Mouse (Mus musculus) embryo, embryonic 11 days (tissue): ENCODE measurements around the gene Ssh1.

Source experiments
- DNase-seq: peaks from one replicate; pipeline ENCODE4 v3.0.0-alpha.2; 2015

The Ssh1 gene

GRCm38 (mm10) chr5:113992339-113992831, 1.3 kb downstream of the Ssh1 start:
- DNase-seq: peak; percentile 41

DNA sequence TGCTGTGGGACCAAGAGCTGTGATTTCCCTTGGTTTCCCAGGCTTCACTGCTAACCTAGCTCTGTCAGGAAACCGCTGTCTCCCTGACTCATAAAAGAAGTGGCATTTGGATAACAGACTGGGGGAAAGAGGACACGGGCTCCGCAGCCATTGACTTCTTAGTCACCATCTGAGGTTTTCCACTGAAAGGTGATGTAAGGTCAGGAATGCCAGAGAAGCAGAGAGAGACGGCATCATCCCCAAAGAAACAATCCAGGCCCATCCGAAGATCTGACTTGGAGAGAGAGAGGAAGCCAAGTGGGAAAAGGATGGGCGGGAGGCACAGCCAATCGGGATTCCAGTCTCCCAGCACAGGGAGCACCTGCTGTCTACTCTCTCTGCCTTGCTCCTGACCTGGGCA, 2.6 kb downstream of the Ssh1 start:
- DNase-seq: no peak

DNA sequence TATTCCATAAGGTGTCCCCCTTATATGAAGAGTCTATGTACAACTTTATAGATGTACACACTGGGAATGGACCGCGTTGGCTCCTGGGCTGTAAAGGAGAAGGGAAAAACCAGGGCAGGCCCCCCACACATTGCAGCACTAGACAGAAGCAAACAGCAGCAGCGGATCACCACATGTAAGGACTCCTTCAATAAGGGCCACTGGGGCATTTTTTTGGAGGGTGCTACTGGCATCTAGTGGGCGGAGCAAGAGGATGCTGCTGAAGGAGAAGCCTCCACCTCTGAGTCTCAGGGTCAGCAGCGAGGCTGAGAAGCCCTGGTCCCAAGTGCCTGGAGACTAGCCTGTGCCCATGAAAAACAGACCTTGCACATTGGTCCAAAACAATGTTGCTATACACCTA, 3.1 kb downstream of the Ssh1 start:
- no peak for DNase-seq

GRCm38 (mm10) chr5:113989437-113990024, 4.2 kb downstream of the Ssh1 start:
- DNase-seq: no peak

- DNase-seq: peak; percentile 19
Observed at GRCm38 (mm10) chr5:113986182-113986961, 7.3 kb downstream of the Ssh1 start.

DNA sequence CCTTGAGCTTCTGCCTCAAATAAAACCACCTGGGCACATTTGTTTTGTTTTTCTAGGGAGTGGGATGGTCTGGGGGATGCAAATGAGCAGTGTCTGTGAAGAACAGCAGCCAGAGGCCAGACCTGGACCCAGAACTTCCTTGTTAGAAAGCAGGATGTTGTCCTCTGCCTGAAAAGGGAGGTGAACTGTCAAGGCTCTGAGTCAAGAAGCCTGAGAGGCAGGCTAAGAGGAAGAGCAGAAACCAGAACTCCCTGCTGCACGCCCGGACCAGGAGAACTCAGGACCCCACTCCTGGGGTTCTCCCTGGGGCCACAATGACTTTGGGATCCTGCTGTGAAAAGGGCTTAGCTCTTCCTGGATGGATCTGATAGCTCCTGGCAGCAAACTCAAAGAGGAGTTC, 8.0 kb downstream of the Ssh1 start:
- DNase-seq: no peak

DNA sequence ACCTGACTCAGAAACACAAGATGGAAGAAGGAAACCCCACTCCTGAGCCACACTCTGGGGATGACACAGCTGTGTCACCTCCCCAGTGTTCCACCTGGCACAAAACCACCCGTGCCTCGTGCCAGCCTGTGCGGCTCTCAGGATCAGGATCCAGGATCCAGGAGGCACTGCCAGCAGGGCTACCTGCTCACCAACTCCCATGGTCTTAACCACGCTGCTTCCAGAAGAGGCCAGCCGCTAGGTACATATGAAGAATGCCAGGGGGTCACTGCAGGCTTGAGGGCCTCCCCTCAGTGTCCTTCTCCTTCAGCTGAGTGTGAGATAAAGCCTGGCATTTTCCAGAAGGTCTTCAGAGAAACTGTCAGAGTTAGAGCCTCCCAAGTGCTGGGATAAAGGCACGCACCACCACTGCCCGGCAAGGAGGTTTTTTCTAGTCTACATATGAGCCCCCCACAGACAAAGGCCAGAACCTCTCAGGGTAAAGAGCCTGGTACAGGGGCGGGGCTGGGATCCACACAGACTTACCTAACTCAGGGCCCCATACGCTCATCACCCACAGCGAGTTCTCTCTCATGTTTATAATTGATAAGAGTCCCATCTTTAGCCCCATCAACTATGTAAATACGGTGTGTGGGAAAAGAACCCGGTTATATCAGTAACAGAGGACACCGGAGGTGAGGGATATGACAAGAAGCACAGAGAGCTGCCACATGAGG, 9.5 kb downstream of the Ssh1 start:
- no peak for DNase-seq

DNA sequence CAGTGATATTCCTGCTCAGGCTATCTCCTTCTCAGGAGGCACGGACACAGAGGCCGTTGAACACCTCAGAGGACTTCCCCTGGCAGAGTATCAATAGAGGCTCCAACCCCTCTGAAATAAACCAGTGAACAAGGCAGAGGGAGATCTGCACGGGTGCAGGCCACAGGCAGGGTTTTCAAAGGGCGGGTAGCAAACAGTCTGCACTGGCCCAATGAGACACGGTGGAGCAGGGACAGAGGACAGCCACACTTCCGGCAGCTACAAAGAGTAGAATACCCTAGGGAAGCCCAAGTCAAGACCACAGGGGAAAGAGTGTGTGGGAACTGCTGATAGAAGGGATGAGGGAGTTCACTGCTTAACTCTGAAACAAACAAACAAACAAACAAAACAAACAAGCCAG, 10.2 kb downstream of the Ssh1 start:
- DNase-seq: no peak

DNA sequence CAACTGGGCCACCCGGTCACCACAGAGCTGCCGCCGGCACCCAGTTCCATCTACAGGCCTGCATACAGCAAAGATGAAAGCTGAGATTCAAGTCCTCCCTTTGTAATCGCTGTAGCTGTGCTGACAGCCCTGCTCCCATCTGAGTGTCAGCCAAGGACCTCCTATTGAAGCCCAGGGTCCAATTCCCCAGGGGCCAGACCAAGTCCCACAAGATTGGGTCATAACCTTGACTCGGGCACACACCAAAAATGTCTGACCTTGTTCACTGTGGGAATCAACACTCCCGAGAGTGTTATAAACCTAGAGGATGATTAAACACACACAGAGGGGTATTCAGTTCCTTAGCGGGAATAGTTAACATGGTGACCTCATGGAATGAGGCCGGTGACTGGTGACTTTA, 11.9 kb downstream of the Ssh1 start:
- DNase-seq: no peak

GRCm38 (mm10) chr5:113981171-113981570, 12.5 kb downstream of the Ssh1 start:
- DNase-seq: no peak

GRCm38 (mm10) chr5:113980511-113980910, 13.2 kb downstream of the Ssh1 start:
- DNase-seq: no peak

- no peak for DNase-seq
Observed at GRCm38 (mm10) chr5:113977309-113977708, 16.4 kb downstream of the Ssh1 start.

DNA sequence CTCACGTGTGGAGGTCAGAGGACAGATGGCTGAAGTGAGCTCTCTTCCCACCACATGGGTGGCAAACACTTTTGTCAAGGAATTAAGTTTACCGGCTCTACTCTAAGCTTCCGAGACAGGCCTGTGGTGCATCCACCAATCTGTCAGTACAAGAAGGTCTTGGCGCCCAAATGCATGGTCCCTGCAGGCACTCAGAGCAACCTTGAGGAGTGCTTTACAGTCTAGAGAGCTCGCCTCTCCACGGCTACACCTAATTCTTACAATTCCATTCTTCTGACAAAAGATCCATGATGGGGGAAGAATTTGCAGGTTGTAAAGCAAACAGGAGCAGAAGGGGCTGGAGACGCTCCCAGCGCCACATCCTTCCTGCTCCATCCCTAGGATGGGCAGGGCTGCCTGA, 17.1 kb downstream of the Ssh1 start:
- DNase-seq: no peak

DNA sequence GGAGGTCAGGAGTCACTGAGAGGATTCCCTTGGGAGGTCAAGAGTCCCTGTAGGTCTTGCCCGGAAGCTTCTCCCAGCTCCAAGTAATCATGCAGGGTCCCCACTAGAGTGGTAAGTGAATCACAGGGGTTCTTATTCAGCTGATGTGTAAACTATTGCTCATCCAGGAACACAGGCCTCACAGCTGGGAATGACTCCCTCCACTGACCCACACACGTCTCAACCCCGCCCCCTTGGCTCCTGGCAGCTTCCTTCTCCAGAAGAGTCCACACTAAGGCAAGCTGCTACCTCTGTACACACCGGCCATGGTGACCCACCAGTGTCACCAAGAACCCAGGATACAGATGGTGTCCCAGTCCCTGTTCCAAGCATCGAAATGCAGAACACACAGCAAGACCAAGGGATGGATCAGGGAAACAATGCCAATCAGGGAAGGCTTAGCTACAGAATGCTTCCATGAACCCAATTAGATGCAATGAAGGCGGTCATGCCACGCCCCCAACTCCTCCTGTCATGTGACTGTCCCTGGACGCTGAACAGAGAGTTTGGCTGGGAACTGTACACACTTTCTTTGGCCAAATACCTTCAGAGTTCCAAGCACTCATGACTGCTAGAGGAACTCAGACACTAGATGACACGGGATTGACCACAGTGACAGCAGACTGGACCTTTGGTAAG, 18.0 kb downstream of the Ssh1 start:
- no peak for DNase-seq

GRCm38 (mm10) chr5:113974576-113974975, 19.1 kb downstream of the Ssh1 start:
- DNase-seq: no peak

DNA sequence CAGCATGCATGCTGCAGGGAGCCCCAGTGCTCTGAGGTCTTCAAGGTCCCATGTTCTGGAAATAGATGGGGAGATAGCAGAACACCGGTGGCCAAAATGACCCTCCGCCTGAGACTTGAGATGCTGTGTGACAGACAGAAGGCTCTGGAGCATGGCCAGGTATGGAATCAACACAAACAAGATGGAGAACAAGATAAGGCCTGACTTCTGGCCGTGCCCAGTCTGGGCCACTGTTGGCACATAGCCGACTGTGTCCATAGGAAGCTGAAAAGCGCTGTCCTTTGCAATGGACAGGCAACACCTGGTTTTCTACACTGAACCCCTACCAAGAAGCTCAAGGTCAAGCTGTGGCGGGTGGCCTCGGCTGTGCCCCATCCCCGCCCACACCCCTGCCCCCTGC, 19.9 kb downstream of the Ssh1 start:
- DNase-seq: no peak

GRCm38 (mm10) chr5:113972589-113973515, 20.8 kb downstream of the Ssh1 start:
- peak; percentile 52 for DNase-seq

DNA sequence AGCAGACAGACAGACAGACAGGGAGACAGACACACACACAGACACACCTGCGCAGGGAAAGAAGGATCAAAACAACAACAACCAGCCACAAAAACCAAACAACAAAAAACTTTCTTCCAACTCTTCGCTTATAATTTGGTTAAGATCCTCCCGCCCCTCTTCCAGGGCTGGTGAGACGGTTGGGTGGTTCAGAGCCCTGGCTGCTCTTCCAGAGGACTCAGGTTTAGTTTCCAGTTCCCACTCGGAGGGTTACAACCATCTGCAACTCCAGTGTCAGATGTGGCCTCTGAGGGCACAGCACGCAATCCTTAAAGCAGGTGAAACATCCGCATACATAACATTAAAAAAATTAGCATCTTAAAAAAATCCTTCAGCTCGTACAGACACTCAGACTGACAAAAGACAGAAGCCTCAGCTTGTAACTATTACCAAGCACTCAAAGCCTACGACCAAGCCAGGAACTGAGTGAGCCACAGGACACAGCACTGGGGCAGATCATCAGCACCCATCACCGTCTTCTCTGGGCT, 22.2 kb downstream of the Ssh1 start:
- DNase-seq: no peak

- DNase-seq: no peak
Observed at GRCm38 (mm10) chr5:113968371-113968770, 25.3 kb downstream of the Ssh1 start.

DNA sequence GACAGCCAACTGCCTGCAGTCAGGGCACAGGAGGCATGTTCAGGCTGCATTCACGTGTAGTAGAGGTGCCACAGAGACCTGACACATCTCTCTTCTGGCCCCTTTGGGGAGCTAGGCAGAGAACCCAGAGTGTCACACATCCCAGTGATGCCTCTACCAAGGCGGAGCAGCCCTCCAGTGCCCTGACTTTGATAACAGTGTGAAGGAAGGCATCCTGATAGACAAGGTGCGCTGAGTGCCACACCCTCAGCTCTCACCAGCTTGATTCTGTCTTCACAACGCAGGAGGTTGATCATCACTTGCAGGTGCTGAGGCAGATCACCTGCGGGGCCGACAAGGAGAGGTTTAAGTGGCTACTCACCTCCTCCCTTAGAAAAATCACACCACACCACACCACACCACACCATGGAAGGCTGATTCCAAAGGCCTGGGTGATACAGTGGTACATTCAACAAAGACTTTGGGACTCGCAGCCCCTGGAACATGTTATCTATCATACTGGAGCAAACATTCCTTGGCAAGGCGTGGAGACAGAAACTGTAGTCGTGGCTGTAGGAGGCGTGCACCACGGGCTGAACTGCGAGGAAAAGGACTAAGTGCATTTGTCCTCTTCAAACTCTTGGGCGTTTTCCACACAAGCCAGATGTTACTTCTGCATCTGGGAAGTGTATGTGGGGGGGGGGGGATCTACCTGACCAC, 27.1 kb downstream of the Ssh1 start:
- DNase-seq: no peak

DNA sequence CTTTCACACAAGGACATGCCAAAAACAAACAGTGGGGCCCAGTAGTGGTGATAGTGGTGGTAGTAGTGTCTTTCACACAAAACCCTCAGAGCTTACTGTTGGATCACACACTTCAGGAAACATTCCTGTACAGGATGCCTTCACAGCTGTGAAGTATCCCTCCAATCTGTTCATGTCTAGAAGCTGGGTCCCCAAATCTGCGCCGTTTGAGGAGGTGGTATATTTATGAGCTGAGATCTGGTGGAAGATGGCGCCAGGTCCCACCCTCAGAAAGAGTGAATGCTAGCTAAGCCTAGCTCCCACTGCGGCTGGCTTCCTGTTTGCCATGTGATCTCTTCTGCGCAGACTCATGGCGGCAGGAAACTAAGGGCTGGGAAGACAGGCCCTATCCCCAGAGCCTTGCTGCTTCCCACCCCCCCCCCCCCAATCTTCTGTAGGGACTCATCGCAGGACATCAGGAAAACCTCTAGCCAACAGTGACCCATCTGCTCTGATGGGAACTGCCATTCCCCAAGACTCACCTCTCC, 28.0 kb downstream of the Ssh1 start:
- DNase-seq: no peak
